Mouse (Mus musculus): Measurements from ENCODE around the gene Arsg. TPM values are rescaled to one million over a fixed set of nuclear protein-coding genes. Genes with fewer than 3 reads are reported as not detected.
"Not testable (repeated sequence)": the region's sequence is repeated elsewhere in the genome, so short reads cannot be mapped to it uniquely, and the experiment has no call there.

Gene Arsg
- polyA plus RNA-seq, 1 experiment from 2014 or later: 3.6 TPM

DNA sequence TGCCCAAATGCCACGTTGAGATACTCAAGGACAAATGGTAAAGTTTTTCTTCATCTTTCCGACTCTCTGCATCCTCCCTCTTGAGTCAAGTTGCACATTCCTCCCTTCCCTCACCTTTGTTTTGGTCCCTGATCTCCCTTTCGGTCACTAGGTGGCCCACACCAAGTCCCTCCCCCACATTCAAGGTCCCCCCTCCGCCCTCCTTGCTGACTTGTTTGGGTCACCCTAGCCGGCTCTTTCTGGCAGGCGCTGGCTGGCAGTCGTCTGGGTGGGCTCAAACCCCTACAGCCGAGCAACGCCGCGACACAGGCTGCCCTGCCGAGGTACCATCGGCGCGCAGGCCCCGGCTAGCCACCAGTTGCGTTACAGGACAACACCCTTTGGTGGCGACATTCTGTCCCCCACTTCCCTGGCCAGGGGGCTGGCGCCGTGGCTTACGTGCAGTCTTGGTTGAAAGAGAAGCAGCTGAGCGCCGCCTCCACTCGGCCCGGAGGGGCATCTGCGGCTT is 137.7 kb downstream of the Arsg start:
- Histone ChIP-seq H3K4me2 (ENCODE audit: low read depth, low read length) (peak overlapping the region; percentile 84), H3K9ac (ENCODE audit: low read length) (peak overlapping the region; percentile 87), H3K36me3 (ENCODE audit: control insufficient read depth, insufficient read depth) (no peaks in the 10 kb centered on the region), H3K4me3 (ENCODE audit: low read length) (peak overlapping the region; percentile 81), H3K27ac (ENCODE audit: low read length) (peak overlapping the region; percentile 88), H3K9me3 (replicated peaks; ENCODE audit: control insufficient read depth, low read length) (no peaks in the 10 kb centered on the region; the same call in 1 of the 2 replicates), H3K4me1 (ENCODE audit: control insufficient read depth, insufficient read depth, low read length) (peaks cover 28% of the 10 kb centered on the region), H3K27me3 (ENCODE audit: control insufficient read depth, insufficient read depth, low read length) (no peaks in the 10 kb centered on the region)
- ATAC-seq (replicated peaks; ENCODE audit: extremely low read depth, insufficient read depth, low FRiP score): no peak; the same call in none of the 2 replicates
- under 1% methylated on average over 26 of the region's 26 CpGs for WGBS

DNA sequence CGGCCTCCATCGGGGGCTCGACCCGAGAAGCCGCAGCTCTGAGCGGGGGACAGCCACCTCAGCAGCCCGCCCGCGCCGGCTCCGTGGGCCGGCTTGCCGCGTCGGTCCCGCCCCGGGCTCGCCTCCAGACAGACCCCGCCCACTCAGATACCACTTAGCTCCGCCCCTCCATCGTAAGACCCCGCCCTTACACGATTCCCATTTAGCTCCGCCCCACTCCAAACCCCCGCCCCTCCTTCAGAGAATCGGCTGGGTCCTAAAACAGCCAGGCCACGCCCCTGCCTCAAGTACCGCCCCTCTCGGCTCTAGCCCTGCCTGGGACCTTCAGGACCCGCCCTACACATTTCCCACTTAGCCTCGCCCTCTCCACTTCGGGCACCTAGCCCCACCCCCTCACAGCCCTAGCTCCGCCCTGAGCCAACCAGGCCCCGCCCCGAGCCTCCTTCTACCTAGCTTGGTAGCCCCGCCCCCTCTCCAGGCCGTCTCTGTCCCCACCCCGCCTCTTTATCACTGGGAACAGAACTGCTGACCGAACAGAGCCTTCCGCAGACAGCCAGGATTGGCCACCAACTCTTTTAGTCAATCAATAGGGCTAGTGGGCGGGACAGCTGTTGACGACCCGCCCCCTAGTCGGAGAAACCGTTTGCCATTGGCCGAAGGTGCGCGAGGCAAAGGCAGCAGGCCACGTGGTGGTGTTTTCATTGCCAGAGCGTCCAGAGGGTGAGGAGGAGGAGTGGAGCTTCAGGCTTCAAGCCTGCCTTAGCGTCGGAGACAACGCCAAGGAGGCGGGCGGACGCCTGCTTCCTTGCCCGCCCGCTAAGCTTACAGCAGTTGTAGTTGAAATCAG is 138.4 kb downstream of the Arsg start, which contains the start of gene Wipi1:
TSS of gene Wipi1 (minus strand) at position 665 of the 847 bp plus-strand sequence.
- H3K4me3 ChIP-seq (ENCODE audit: low read length): peak within 1 kb of the TSS; percentile 81
- no peaks in the 10 kb centered on the region for H3K27me3 ChIP-seq (ENCODE audit: control insufficient read depth, insufficient read depth, low read length)
- ATAC-seq (replicated peaks; ENCODE audit: extremely low read depth, insufficient read depth, low FRiP score): peak; percentile 97
- H3K9ac ChIP-seq (ENCODE audit: low read length): peak within 1 kb of the TSS; percentile 87
- no peaks in the 10 kb centered on the region; the same call in 1 of the 2 replicates for H3K9me3 ChIP-seq (replicated peaks; ENCODE audit: control insufficient read depth, low read length)
- H3K27ac ChIP-seq (ENCODE audit: low read length): peak within 1 kb of the TSS; percentile 88
- WGBS: under 1% methylated on average over 55 of the region's 58 CpGs
- peak within 1 kb of the TSS; percentile 84 for H3K4me2 ChIP-seq (ENCODE audit: low read depth, low read length)
- H3K36me3 ChIP-seq (ENCODE audit: control insufficient read depth, insufficient read depth): no peaks in the 10 kb centered on the region
- H3K4me1 ChIP-seq (ENCODE audit: control insufficient read depth, insufficient read depth, low read length): peaks cover 32% of the 10 kb centered on the region

DNA sequence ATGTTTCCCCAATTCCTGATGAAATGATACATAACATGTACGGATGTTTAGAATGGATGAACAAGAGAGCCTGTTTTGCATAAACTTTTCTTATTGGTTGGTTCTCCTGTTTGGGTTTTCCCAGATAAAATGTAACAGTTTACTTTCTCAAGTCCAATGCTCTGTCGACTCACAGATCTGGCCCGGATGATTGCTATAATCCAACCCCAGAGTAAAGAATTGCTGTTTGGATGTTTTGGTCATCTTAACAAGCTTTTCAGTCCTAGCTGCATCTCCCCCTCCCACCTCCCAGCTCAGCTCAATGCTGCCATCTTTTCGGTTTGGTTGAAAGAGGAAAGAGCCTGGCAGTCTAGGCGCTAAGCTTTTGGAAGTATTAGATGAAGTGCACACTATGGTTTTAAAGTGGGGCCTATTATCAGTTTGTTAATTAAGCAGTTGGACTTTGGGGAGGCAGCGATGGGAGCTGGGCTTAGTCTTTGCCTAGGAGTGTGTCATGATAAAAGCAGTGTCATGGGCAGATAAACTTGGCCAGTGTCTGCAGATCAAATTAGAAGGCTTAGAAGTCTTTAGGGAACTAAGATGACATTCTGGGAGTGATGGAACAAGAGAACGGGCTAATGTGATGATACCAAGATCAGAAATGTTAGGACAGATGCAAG is 139.8 kb downstream of the Arsg start:
- peaks cover 35% of the 10 kb centered on the region for H3K4me1 ChIP-seq (ENCODE audit: control insufficient read depth, insufficient read depth, low read length)
- no peak overlapping the region for H3K9ac ChIP-seq (ENCODE audit: low read length)
- no peak for ATAC-seq (replicated peaks; ENCODE audit: extremely low read depth, insufficient read depth, low FRiP score)
- H3K27ac ChIP-seq (ENCODE audit: low read length): no peak overlapping the region
- no peaks in the 10 kb centered on the region for H3K27me3 ChIP-seq (ENCODE audit: control insufficient read depth, insufficient read depth, low read length)
- H3K36me3 ChIP-seq (ENCODE audit: control insufficient read depth, insufficient read depth): no peaks in the 10 kb centered on the region
- no peak overlapping the region for H3K4me2 ChIP-seq (ENCODE audit: low read depth, low read length)
- H3K4me3 ChIP-seq (ENCODE audit: low read length): no peak overlapping the region
- no peaks in the 10 kb centered on the region; the same call in 1 of the 2 replicates for H3K9me3 ChIP-seq (replicated peaks; ENCODE audit: control insufficient read depth, low read length)
- WGBS: 67% methylated on average over 7 of the region's 7 CpGs

DNA sequence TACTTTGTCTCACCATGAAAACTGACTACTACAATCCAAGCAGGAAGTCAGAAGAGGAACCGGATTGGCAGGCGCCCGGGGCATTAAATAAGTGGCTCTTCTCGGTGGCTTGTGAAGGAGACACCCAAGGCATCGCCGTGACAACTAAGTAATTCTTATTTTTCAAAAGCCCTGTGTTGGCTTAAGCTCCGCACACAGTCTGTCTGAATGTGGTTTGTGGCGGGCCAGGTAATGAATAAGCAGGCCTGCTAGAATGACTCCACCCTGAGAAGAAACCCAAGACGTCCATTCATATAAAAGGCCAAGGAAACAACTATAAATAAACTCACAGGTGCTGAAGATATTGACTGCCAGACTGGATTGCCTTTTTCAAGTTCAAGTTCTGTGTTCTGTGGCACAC is 142.1 kb downstream of the Arsg start:
- no peaks in the 10 kb centered on the region; the same call in 1 of the 2 replicates for H3K9me3 ChIP-seq (replicated peaks; ENCODE audit: control insufficient read depth, low read length)
- H3K9ac ChIP-seq (ENCODE audit: low read length): no peak overlapping the region
- 64% methylated on average over 9 of the region's 9 CpGs for WGBS
- H3K4me1 ChIP-seq (ENCODE audit: control insufficient read depth, insufficient read depth, low read length): peaks cover 16% of the 10 kb centered on the region
- no peaks in the 10 kb centered on the region for H3K27me3 ChIP-seq (ENCODE audit: control insufficient read depth, insufficient read depth, low read length)
- H3K27ac ChIP-seq (ENCODE audit: low read length): no peak overlapping the region
- no peak for ATAC-seq (replicated peaks; ENCODE audit: extremely low read depth, insufficient read depth, low FRiP score)
- no peak overlapping the region for H3K4me2 ChIP-seq (ENCODE audit: low read depth, low read length)
- H3K36me3 ChIP-seq (ENCODE audit: control insufficient read depth, insufficient read depth): no peaks in the 10 kb centered on the region
- H3K4me3 ChIP-seq (ENCODE audit: low read length): no peak overlapping the region

DNA sequence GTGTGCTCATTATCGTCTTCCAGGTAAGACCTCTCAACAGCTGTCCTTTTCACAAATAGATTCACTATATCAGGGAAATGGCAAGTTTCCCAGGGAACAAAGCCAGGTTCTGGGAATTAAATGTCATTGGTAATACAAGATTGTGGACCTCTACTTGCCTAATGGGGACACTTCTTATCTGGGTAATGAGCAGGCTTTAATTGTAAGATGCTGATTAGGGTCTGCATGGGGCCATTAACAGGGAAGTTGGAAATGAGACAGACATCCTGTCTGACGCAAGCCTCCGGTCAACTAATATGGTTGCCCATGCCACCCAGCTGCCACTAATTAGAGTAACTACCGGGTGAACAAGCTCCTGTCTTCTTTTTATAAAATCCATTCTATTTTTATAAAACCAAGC is 143.2 kb downstream of the Arsg start:
- no peaks in the 10 kb centered on the region for H3K36me3 ChIP-seq (ENCODE audit: control insufficient read depth, insufficient read depth)
- H3K9ac ChIP-seq (ENCODE audit: low read length): no peak overlapping the region
- peak overlapping the region; percentile 57 for H3K27ac ChIP-seq (ENCODE audit: low read length)
- no peak overlapping the region for H3K4me2 ChIP-seq (ENCODE audit: low read depth, low read length)
- H3K4me1 ChIP-seq (ENCODE audit: control insufficient read depth, insufficient read depth, low read length): peaks cover 17% of the 10 kb centered on the region
- H3K27me3 ChIP-seq (ENCODE audit: control insufficient read depth, insufficient read depth, low read length): no peaks in the 10 kb centered on the region
- no peak overlapping the region for H3K4me3 ChIP-seq (ENCODE audit: low read length)
- WGBS: 55% methylated on average over 4 of the region's 4 CpGs
- H3K9me3 ChIP-seq (replicated peaks; ENCODE audit: control insufficient read depth, low read length): no peaks in the 10 kb centered on the region; the same call in 1 of the 2 replicates
- no peak for ATAC-seq (replicated peaks; ENCODE audit: extremely low read depth, insufficient read depth, low FRiP score)

DNA sequence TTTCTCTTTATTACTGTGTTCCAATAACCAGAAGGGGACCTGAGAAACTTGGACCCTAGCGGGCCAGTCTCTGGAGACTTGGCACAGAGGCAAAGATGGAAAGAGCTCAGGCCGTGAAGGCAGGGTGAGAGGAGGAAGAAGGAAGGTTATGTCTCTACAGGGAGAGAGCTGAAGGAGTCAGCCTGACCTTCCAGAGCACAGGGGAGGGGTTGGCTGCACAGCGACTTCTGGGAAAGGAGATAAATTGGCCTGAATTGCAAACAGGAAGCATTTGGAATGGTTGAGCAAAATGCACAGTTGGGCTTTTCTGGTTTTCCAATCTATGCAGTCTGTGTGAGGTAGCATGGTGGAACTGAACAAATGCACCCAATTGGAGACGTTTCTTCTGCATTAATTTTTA is 143.6 kb downstream of the Arsg start:
- no peaks in the 10 kb centered on the region for H3K27me3 ChIP-seq (ENCODE audit: control insufficient read depth, insufficient read depth, low read length)
- H3K36me3 ChIP-seq (ENCODE audit: control insufficient read depth, insufficient read depth): no peaks in the 10 kb centered on the region
- peaks cover 17% of the 10 kb centered on the region for H3K4me1 ChIP-seq (ENCODE audit: control insufficient read depth, insufficient read depth, low read length)
- ATAC-seq (replicated peaks; ENCODE audit: extremely low read depth, insufficient read depth, low FRiP score): no peak
- H3K4me2 ChIP-seq (ENCODE audit: low read depth, low read length): no peak overlapping the region
- no peak overlapping the region for H3K4me3 ChIP-seq (ENCODE audit: low read length)
- 39% methylated on average over 4 of the region's 4 CpGs for WGBS
- H3K9me3 ChIP-seq (replicated peaks; ENCODE audit: control insufficient read depth, low read length): no peaks in the 10 kb centered on the region; the same call in 1 of the 2 replicates
- peak overlapping the region; percentile 57 for H3K27ac ChIP-seq (ENCODE audit: low read length)
- H3K9ac ChIP-seq (ENCODE audit: low read length): no peak overlapping the region

DNA sequence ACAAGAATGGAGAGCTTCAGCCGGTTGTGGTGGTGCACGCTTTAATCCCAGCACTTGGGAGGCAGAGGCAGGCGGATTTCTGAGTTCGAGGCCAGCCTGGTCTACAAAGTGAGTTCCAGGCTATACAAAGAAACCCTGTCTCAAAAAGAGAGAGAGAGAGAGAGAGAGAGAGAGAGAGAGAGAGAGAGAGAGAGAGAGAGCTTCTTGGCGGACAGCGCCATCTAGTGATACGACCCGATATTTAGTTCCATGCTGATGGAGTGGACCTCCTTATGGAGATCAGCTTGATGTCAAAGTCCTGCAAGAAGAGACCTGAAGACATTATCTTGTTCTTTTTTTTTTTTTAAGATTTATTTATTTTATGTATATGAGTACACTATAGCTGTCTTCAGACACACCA is 145.9 kb downstream of the Arsg start:
- H3K36me3 ChIP-seq (ENCODE audit: control insufficient read depth, insufficient read depth); H3K4me3 ChIP-seq (ENCODE audit: low read length); H3K4me2 ChIP-seq (ENCODE audit: low read depth, low read length); H3K9me3 ChIP-seq (replicated peaks; ENCODE audit: control insufficient read depth, low read length); ATAC-seq (replicated peaks; ENCODE audit: extremely low read depth, insufficient read depth, low FRiP score); H3K27me3 ChIP-seq (ENCODE audit: control insufficient read depth, insufficient read depth, low read length); H3K27ac ChIP-seq (ENCODE audit: low read length); H3K9ac ChIP-seq (ENCODE audit: low read length): not testable (repeated sequence)
- peaks cover 26% of the 10 kb centered on the region for H3K4me1 ChIP-seq (ENCODE audit: control insufficient read depth, insufficient read depth, low read length)
- 35% methylated on average over 8 of the region's 8 CpGs for WGBS

DNA sequence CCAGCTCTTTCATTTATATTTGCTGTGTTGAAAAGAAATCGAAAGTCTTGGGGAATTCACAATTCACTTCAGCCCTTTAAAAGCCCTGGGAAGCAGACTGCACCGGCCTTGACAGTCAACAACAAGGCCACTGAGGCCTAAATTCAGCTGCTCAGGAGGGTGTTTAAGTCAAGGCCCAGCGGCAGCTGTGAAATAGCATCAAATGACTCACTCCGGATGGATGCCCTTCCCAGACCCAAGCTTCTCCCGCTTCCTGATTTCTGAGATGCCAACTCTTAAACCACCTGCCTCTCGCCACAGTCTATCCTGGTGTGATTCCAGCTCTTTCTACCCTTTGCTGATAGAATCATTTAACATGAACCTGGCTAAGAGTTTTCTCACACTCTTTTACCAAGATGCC is 147.2 kb downstream of the Arsg start:
- H3K4me2 ChIP-seq (ENCODE audit: low read depth, low read length): no peak overlapping the region
- no peak overlapping the region for H3K4me3 ChIP-seq (ENCODE audit: low read length)
- H3K27me3 ChIP-seq (ENCODE audit: control insufficient read depth, insufficient read depth, low read length): no peaks in the 10 kb centered on the region
- H3K27ac ChIP-seq (ENCODE audit: low read length): no peak overlapping the region
- no peaks in the 10 kb centered on the region for H3K36me3 ChIP-seq (ENCODE audit: control insufficient read depth, insufficient read depth)
- WGBS: 78% methylated on average over 6 of the region's 6 CpGs
- H3K9me3 ChIP-seq (replicated peaks; ENCODE audit: control insufficient read depth, low read length): no peaks in the 10 kb centered on the region; the same call in 1 of the 2 replicates
- ATAC-seq (replicated peaks; ENCODE audit: extremely low read depth, insufficient read depth, low FRiP score): no peak
- peaks cover 29% of the 10 kb centered on the region for H3K4me1 ChIP-seq (ENCODE audit: control insufficient read depth, insufficient read depth, low read length)
- no peak overlapping the region for H3K9ac ChIP-seq (ENCODE audit: low read length)

DNA sequence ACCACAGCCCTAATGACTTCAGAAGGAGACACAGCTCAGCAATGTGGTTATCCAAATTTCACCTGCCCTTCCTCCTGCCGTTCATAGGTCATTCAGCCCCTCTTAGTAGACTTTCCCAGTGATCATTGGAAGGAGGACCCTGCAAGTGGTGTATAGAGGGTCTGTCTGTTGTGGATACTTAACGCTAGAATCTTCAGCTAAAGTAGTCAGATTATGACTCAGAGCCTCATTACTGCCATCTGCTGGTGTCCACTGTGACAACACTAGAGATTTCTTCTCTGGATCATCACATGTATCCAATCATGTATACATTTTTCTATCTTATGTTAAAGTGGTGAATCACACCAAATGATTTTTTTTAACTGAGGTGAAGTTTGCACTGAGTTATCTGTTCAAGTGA is 148.0 kb downstream of the Arsg start:
- no peak overlapping the region for H3K4me3 ChIP-seq (ENCODE audit: low read length)
- WGBS: 3% methylated on average over 2 of the region's 2 CpGs
- no peak overlapping the region for H3K27ac ChIP-seq (ENCODE audit: low read length)
- H3K9ac ChIP-seq (ENCODE audit: low read length): no peak overlapping the region
- H3K9me3 ChIP-seq (replicated peaks; ENCODE audit: control insufficient read depth, low read length): no peaks in the 10 kb centered on the region; the same call in 1 of the 2 replicates
- H3K4me2 ChIP-seq (ENCODE audit: low read depth, low read length): no peak overlapping the region
- peaks cover 28% of the 10 kb centered on the region for H3K4me1 ChIP-seq (ENCODE audit: control insufficient read depth, insufficient read depth, low read length)
- ATAC-seq (replicated peaks; ENCODE audit: extremely low read depth, insufficient read depth, low FRiP score): no peak
- no peaks in the 10 kb centered on the region for H3K27me3 ChIP-seq (ENCODE audit: control insufficient read depth, insufficient read depth, low read length)
- no peaks in the 10 kb centered on the region for H3K36me3 ChIP-seq (ENCODE audit: control insufficient read depth, insufficient read depth)

All from heart, embryonic 16.5 days (tissue).